Mouse (Mus musculus) frontal cortex, postnatal 36 days (tissue): ENCODE measurements at regions not wholly inside any gene's neighbourhood (a gene's known extent, or its start where the extent isn't known, plus 50 kb on each side); places are given as distances from the start of the nearest gene placed in this dataset.

Source experiments
- DNase-seq, 2 experiments: peaks; one replicate each; pipeline ENCODE4 v3.0.0; 2022; ENCODE audit warnings: low spot score in 2 of 2

GRCm38 (mm10) chr6:122394160-122394559 lies 53.8 kb upstream of the Phc1 start:
- no peak for DNase-seq

GRCm38 (mm10) chr6:122393231-122393881 lies 53.0 kb upstream of the Phc1 start:
- no peak for DNase-seq

- peak; percentile 78 to 79 for DNase-seq
These were observed 51.6 kb upstream of the Phc1 start for GRCm38 (mm10) chr6:122391725-122392667.

- no peak for DNase-seq
These were observed 50.8 kb upstream of the Phc1 start for GRCm38 (mm10) chr6:122391126-122391525.

- DNase-seq = no peak
These were observed 50.4 kb upstream of the Phc1 start for GRCm38 (mm10) chr6:122390720-122391119.
